Mouse (Mus musculus) right cerebral cortex, adult 2 months (tissue): Measurements from ENCODE around the gene Cryba1.

Experiments
- DNase-seq, 2 experiments: peaks; one replicate each; pipeline ENCODE4 v3.0.0; 2021 to 2022; ENCODE audit warnings: low spot score in 2 of 2

Gene Cryba1

DNA sequence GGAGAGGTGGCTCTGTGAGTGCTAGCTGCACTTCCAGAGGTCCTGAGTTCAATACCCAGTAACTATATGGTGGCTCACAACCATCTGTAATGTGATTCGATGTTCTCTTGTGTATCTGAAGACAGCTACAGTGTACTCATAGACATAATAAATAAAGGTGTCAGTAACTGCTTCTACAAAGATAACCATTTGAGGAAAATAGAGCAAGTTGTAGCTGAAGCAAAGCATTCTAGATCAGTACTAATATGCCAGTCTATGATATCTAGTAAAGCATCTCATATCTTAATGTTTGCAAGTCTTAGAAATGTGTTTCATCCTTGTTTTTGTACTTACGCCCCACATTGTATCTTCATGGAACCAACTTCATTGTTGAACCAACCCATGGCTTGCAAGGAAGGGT, 6.0 kb downstream of the Cryba1 start:
- DNase-seq = no peak

- no peak for DNase-seq
Observed at GRCm38 (mm10) chr11:77713736-77714135, 11.3 kb downstream of the Cryba1 start.

DNA sequence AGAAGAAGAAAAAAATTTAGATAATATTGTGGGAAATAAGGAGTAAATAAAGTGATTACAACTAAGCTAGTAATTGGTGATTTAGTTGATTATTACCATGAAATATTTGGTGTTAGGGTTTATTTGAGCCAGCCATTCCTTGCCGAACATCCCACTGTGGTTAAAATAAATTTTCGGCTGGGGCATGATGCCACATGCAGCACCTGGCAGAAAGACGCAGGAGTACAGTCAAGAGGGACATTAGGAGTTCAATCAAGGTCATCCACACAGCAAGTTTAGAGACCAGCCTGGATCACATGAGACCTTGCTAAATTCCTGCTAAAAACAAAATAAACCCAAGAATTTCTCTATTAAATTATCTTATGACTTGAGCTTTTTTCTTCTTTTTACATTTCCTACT, 16.0 kb downstream of the Cryba1 start:
- DNase-seq = no peak

- no peak for DNase-seq
Observed at GRCm38 (mm10) chr11:77705920-77706319, 19.2 kb downstream of the Cryba1 start.

- DNase-seq = no peak
Observed at GRCm38 (mm10) chr11:77697232-77697631, 27.9 kb downstream of the Cryba1 start.

- no peak for DNase-seq
Observed at GRCm38 (mm10) chr11:77693026-77693425, 32.1 kb downstream of the Cryba1 start.

DNA sequence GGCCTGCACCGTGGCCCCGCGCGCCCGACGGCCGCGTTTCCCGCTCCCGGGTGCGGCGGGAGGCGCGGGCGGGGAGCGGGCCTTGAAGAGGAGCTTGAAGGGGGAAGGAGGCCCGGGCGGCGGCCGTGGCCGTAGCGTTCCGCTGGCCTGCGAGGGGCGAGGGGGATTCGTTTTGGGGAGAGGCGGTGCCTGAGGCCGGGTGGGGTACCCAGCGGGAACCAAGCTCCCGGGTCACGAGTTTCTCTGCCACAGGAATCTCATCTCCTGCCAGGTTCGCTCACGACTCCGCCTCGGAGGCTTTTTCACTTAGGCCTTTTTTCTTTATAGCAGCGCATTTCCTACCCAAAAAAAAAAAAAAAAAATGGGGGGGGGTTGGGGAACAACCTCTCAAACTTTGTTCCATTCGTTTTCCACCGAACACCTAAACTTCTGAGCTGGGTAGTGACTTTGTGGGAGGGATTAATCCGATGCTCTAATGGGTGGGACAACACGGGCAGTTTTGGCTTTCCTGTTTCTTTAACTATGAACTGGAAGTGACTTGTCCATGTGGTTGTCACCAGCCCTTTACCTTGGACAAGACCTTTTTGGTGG, 37.4 kb downstream of the Cryba1 start:
- DNase-seq = peak; percentile 18 to 21

DNA sequence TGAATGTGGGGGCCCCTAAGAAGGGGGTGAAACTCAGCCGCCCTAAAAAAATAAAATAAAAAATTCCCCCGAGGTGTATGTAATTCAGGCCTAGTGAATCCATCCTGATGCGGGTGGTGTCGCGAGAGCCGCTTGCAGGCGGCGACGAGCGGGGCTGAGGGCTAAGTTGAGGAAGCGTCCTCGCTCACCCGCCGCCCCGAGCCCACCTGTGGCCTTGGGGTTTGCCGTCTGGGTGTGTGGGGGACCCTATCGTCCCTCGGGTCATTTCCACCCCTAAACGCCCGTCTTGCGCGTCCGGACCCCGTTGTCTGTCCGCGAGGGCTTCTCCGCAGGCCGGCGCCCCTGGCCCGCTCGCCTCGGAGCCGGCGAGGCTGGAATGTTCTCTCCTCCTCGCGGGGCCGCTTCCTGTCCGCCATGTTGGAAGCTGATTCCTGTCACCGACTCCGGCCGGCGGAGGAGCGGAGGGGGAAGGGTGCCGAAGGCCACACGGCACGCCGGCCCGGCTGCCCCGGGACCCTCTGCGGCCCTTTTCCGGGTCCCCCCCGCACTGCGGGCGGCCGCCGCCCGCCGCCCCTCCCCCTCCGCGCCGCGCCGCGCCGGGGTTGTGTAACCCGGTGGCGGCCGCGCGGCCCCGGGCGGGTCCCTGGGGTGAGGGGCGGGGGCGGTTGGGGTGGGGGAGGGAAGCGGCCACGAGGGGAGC, 38.1 kb downstream of the Cryba1 start:
- peak; percentile 38 to 62 for DNase-seq

- DNase-seq = peak; percentile 9 to 21
Observed at GRCm38 (mm10) chr11:77686346-77686840, 38.7 kb downstream of the Cryba1 start.

GRCm38 (mm10) chr11:77685383-77686265, 39.5 kb downstream of the Cryba1 start, which contains the start of gene Nufip2:
Gene Nufip2 (plus strand): TSS chr11:77686155.
- DNase-seq = peak; percentile 99 to 100

DNA sequence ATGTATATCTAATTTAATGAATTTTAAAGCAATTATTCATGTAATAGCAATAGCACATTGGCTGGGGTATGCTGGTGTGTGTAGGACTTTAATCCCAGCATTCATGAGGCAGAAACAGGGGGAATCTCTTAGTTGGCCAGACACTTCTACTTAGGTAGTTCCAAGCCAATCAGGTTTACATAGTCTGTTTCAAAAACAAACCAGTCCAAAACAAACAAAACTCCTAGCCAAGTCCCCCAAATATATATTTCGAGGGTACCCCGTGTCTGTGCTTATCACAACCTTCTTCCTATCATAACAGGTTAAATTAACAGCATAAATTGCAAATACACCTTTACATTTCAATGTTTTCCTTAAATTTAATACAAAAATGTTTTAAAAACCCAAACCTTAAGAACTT, 40.2 kb downstream of the Cryba1 start:
- DNase-seq = no peak

DNA sequence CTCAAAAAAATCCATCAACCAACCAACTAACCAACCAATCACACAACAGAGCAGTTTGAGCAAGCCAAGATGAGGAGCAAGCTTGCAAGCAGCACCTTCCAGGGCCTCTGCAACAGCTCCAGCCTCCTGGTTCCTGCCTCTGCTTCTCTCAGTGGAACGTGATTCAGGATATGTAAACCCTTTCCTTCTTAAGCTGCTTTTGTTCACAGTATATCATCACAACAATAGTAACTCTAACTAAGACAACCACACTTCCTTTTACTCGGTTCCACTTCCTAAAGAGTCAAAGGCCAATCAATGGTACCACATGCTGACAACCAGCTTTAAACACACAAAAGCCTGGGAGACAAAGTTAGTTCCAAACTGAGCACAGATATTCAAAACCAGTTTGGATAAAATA, 45.1 kb downstream of the Cryba1 start:
- DNase-seq = no peak

- DNase-seq = no peak
Observed at GRCm38 (mm10) chr11:77673428-77673991, 51.6 kb downstream of the Cryba1 start.

GRCm38 (mm10) chr11:77672746-77673145, 52.3 kb downstream of the Cryba1 start:
- DNase-seq = no peak
